Mouse (Mus musculus) right cerebral cortex, postnatal 14 days (tissue): ENCODE measurements at regions not wholly inside any gene's neighbourhood (a gene's known extent, or its start where the extent isn't known, plus 50 kb on each side); places are given as distances from the start of the nearest gene placed in this dataset.
A peak's percentile ranks its signal among the peaks of the same experiment; 100 is the strongest.

Experiments
- DNase-seq: peaks from one replicate; pipeline ENCODE4 v3.0.0; 2022

- no peak for DNase-seq
These were observed 802.1 kb downstream of the Nr2f2 start for GRCm38 (mm10) chr7:69564432-69564831.

- no peak for DNase-seq
These were observed 805.7 kb upstream of the Arrdc4 start for GRCm38 (mm10) chr7:69554776-69555175.

- no peak for DNase-seq
These were observed 804.9 kb upstream of the Arrdc4 start for GRCm38 (mm10) chr7:69553981-69554380.

GRCm38 (mm10) chr7:69536072-69536471 lies 787.0 kb upstream of the Arrdc4 start:
- DNase-seq, result no peak

GRCm38 (mm10) chr7:69513966-69514365 lies 764.9 kb upstream of the Arrdc4 start:
- DNase-seq, result no peak

GRCm38 (mm10) chr7:69510389-69510788 lies 761.3 kb upstream of the Arrdc4 start:
- DNase-seq, result no peak

GRCm38 (mm10) chr7:69493062-69493930 lies 744.3 kb upstream of the Arrdc4 start:
- no peak for DNase-seq

GRCm38 (mm10) chr7:69490566-69491466 lies 741.8 kb upstream of the Arrdc4 start:
- DNase-seq, result peak; percentile 79

- DNase-seq, result no peak
These were observed 739.6 kb upstream of the Arrdc4 start for GRCm38 (mm10) chr7:69488630-69489029.

GRCm38 (mm10) chr7:69487111-69487510 lies 738.1 kb upstream of the Arrdc4 start:
- DNase-seq, result no peak

- DNase-seq, result no peak
These were observed 735.5 kb upstream of the Arrdc4 start for GRCm38 (mm10) chr7:69484552-69484951.
